In the genomic region with DNA sequence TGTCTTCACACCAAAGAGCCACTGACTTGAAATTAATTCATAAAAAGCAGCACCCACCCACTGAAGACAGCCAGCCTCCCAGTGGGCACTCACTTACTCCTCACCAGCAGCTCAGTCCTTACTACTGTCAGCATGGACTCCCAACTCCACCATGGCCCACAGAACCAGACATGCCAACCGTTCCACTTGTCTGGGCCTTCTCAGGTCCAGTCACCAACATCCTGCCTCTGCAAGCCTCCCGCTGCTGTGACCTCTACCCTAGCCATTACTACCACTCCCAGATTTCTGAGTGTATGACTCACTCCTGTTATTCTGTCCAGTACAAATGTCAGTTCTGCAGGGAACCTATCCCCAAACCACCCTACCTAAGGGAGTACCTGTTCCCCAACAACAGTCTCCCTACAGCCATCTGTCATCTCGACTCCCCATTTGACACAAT, we compare ENCODE assay signal across 11 mouse cellular contexts. TPM values are rescaled to one million over a fixed set of nuclear protein-coding genes. Genes with fewer than 3 reads are reported as not detected.
DNase-seq lines count a peak whose midpoint lies in the region; ATAC-seq lines count a peak whose summit lies in the region.
"Had no signal": no experiment of that assay in that cellular context is flagged by ENCODE, and none has a peak within 500 bp of the region (broad histone marks: within the 10 kb centered on the region; RNA-seq: fewer than 3 reads in every experiment).

No protein-coding gene starts in this region.

- H3K27me3 ChIP-seq in heart, embryonic 11.5 days (ENCODE audit: control insufficient read depth, insufficient read depth, low read length) = no peaks in the 10 kb centered on the region
- H3K27me3 ChIP-seq in neural tube, embryonic 13.5 days = no peaks in the 10 kb centered on the region
- H3K27me3 ChIP-seq in neural tube, embryonic 15.5 days (replicated peaks) = no peaks in the 10 kb centered on the region
- no peaks in the 10 kb centered on the region for H3K27me3 ChIP-seq in forebrain, embryonic 13.5 days
- H3K27me3 ChIP-seq: liver, embryonic 15.5 days had no signal

- no peak overlapping the region for H3K4me3 ChIP-seq in heart, embryonic 11.5 days (ENCODE audit: low read depth, low read length)
- H3K4me3 ChIP-seq in neural tube, embryonic 13.5 days = no peak overlapping the region
- H3K4me3 ChIP-seq in neural tube, embryonic 15.5 days (replicated peaks) = no peak overlapping the region
- no peak overlapping the region for H3K4me3 ChIP-seq in forebrain, embryonic 13.5 days
- H3K4me3 ChIP-seq: liver, embryonic 15.5 days had no signal

- no peak overlapping the region for H3K4me2 ChIP-seq in heart, embryonic 11.5 days
- no peak overlapping the region for H3K4me2 ChIP-seq in neural tube, embryonic 13.5 days
- no peak overlapping the region for H3K4me2 ChIP-seq in neural tube, embryonic 15.5 days
- H3K4me2 ChIP-seq in forebrain, embryonic 13.5 days = no peak overlapping the region
- H3K4me2 ChIP-seq: hindbrain, embryonic 14.5 days; liver, embryonic 15.5 days had no signal

- no peak overlapping the region for H3K9ac ChIP-seq in heart, embryonic 11.5 days (ENCODE audit: low read depth, low read length)
- H3K9ac ChIP-seq in neural tube, embryonic 13.5 days = no peak overlapping the region
- no peak overlapping the region for H3K9ac ChIP-seq in neural tube, embryonic 15.5 days (replicated peaks)
- no peak overlapping the region for H3K9ac ChIP-seq in forebrain, embryonic 13.5 days
- H3K9ac ChIP-seq: hindbrain, embryonic 14.5 days; liver, embryonic 15.5 days had no signal

- H3K4me1 ChIP-seq in heart, embryonic 11.5 days (ENCODE audit: control insufficient read depth, insufficient read depth, low read length) = peaks cover 34% of the 10 kb centered on the region
- peaks cover 37% of the 10 kb centered on the region for H3K4me1 ChIP-seq in neural tube, embryonic 13.5 days (replicated peaks)
- peaks cover 21% of the 10 kb centered on the region for H3K4me1 ChIP-seq in neural tube, embryonic 15.5 days
- H3K4me1 ChIP-seq in forebrain, embryonic 13.5 days = peaks cover 25% of the 10 kb centered on the region

- H3K27ac ChIP-seq in heart, embryonic 11.5 days (ENCODE audit: low read depth, low read length) = peak overlapping the region; percentile 50; the same call in 1 of the 2 replicates
- peak overlapping the region; percentile 15; the same call in 1 of the 2 replicates for H3K27ac ChIP-seq in neural tube, embryonic 13.5 days (replicated peaks)
- H3K27ac ChIP-seq in neural tube, embryonic 15.5 days (replicated peaks) = no peak overlapping the region
- no peak overlapping the region for H3K27ac ChIP-seq in forebrain, embryonic 13.5 days
- H3K27ac ChIP-seq: hindbrain, embryonic 14.5 days; liver, embryonic 15.5 days had no signal

- H3K9me3 ChIP-seq in heart, embryonic 11.5 days (replicated peaks; ENCODE audit: control insufficient read depth, low read length) = no peaks in the 10 kb centered on the region
- H3K9me3 ChIP-seq in neural tube, embryonic 13.5 days = no peaks in the 10 kb centered on the region
- no peaks in the 10 kb centered on the region for H3K9me3 ChIP-seq in neural tube, embryonic 15.5 days (replicated peaks)
- H3K9me3 ChIP-seq in forebrain, embryonic 13.5 days (replicated peaks) = no peaks in the 10 kb centered on the region
- H3K9me3 ChIP-seq: liver, embryonic 15.5 days had no signal

- 0 out of 2 replicates have a peak, but pooled peaks cover 7% of the 10 kb centered on the region for H3K36me3 ChIP-seq in heart, embryonic 11.5 days (ENCODE audit: control insufficient read depth, insufficient read depth, low read length)
- peaks cover 11% of the 10 kb centered on the region for H3K36me3 ChIP-seq in neural tube, embryonic 13.5 days
- H3K36me3 ChIP-seq in neural tube, embryonic 15.5 days = peaks cover 13% of the 10 kb centered on the region
- peaks cover 9% of the 10 kb centered on the region for H3K36me3 ChIP-seq in forebrain, embryonic 13.5 days (ENCODE audit: poor library complexity, severe bottlenecking)

- intact Hi-C loops in heart, postnatal 14 days (cut with DNase I) = no loop called here

- WGBS in heart, embryonic 11.5 days (ENCODE audit: insufficient replicate concordance) = 58% methylated on average over 3 of the region's 3 CpGs
- 85% methylated on average over 3 of the region's 3 CpGs for WGBS in neural tube, embryonic 13.5 days
- 86% methylated on average over 3 of the region's 3 CpGs for WGBS in neural tube, embryonic 15.5 days
- WGBS in forebrain, embryonic 13.5 days = 84% methylated on average over 3 of the region's 3 CpGs

- no peak for ATAC-seq in heart, embryonic 11.5 days (replicated peaks; ENCODE audit: insufficient number of reproducible peaks, low FRiP score, low TSS enrichment)
- no peak for ATAC-seq in neural tube, embryonic 13.5 days (ENCODE audit: low read depth)
- no peak for ATAC-seq in neural tube, embryonic 15.5 days (ENCODE audit: low FRiP score)
- ATAC-seq in forebrain, embryonic 13.5 days = no peak

- DNase-seq in heart, postnatal 14 days = no peak
- DNase-seq in fibroblast of lung, adult 2 months (ENCODE audit: low read depth) = peak; percentile 79
- peak; percentile 39 for DNase-seq in urinary bladder, postnatal 25 days (ENCODE audit: low spot score)
- DNase-seq in retina, postnatal 1 day = no peak
- DNase-seq: thymus, postnatal 4 days had no signal

RNA-seq across cellular contexts. Expression of a gene that starts 21.0 kb away (rescaled TPM):
- polyA plus RNA-seq in heart, embryonic 11.5 days (2014; fragmentation: Nextera tagmentation; extraction: Ambion mirVana) = 242 and 245 TPM in 2 replicates
- total RNA-seq in heart, postnatal 14 days (2021) = 10 to 100 TPM; 71.6 to 78.1 TPM
- 244 and 270 TPM in 2 replicates for polyA plus RNA-seq in neural tube, embryonic 13.5 days (2015; fragmentation: Nextera tagmentation; extraction: Ambion mirVana)
- 230 and 258 TPM in 2 replicates for polyA plus RNA-seq in neural tube, embryonic 15.5 days (2015; fragmentation: Nextera tagmentation; extraction: Ambion mirVana)
- 232 and 237 TPM in 2 replicates for polyA plus RNA-seq in forebrain, embryonic 13.5 days (2015; fragmentation: Nextera tagmentation; extraction: Ambion mirVana)

Comparison
In these comparisons a context has a peak if more than half of its experiments do, and no peak if none do; other contexts are left out.
1. H3K27ac ChIP-seq: peak in heart, embryonic 11.5 days (single experiment) and neural tube, embryonic 13.5 days (single experiment); none in neural tube, embryonic 15.5 days (single experiment) and forebrain, embryonic 13.5 days (single experiment).
2. DNase-seq: peak in fibroblast of lung, adult 2 months (single experiment) and urinary bladder, postnatal 25 days (single experiment); none in heart, postnatal 14 days (0 of 2) and retina, postnatal 1 day (single experiment).